Mouse (Mus musculus) bone marrow macrophage, adult 2 months (primary cell): ENCODE data around the gene 1700008O03Rik.

Source experiments
- CTCF ChIP-seq: IDR thresholded peaks from 2 replicates; pipeline ENCODE4 v1.5.1; 2012; ENCODE audit warnings: low read depth, mild to moderate bottlenecking, low read length, moderate library complexity
- POLR2A ChIP-seq: IDR thresholded peaks from 2 replicates; pipeline ENCODE4 v1.6.1; 2012; ENCODE audit warnings: mild to moderate bottlenecking, low read depth, low read length, borderline replicate concordance

- TF ChIP-seq CTCF (no peak), POLR2A (no peak)
These were observed 16.1 kb upstream of the 1700008O03Rik start for GRCm38 (mm10) chr7:44401673-44402072.
